Mouse (Mus musculus) ovary, postnatal 14 days (tissue): ENCODE data around the gene Wasf2.
A peak's percentile ranks its signal among the peaks of the same experiment; 100 is the strongest.

Source experiments
- DNase-seq: peaks from one replicate; pipeline ENCODE4 v3.0.0; 2022; ENCODE audit warnings: low spot score

The Wasf2 gene

DNA sequence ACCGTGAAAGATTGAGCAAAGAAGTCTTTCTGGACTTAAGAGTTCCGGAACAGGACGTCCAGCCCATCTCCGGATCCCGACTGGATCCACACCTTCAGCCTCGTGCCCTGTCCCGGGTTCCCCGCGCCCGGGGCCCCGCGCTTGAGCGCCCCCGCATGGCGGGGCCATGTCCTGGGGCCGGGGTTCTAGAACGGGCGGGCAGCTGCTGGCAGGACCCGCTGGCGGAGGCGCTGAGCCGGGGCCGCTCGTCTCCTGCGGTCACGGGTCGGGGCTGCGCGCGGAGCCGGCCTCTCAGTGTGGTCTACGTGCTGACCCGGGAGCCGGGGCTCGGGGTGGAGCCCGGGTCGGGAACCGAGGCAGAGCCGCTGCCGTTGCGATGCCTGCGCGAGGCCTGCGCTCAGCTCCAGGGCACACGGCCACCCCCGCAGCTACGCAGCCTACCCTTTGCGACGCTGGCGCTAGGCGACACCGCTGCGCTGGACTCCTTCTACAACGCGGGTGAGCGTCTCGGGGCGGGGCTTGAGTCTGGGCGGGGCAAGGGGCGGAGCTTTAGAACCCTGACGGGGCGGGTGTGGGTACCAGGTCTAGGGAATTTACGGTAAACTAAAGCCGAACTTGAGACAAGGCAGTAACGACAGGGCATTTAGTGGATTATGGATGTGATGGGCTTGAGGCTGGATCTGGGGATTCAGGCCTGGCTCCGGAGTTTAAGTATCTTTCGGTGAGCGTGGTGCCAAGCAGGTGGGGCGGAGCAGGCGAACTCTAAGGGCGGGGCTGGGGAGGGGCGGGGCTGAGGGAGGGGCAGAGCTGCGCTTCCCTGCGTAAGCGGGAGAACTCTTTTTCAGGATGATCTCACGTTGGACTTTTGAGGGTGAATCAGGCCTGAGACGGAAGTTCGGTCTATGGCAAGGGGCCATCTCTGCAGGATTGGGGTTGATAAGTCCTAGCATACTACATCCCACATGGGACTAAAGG lies 110.9 kb downstream of the Wasf2 start:
- peak; percentile 92 for DNase-seq

GRCm38 (mm10) chr4:133241910-133242309 lies 111.6 kb downstream of the Wasf2 start:
- no peak for DNase-seq

GRCm38 (mm10) chr4:133242710-133243109 lies 112.4 kb downstream of the Wasf2 start:
- no peak for DNase-seq

DNA sequence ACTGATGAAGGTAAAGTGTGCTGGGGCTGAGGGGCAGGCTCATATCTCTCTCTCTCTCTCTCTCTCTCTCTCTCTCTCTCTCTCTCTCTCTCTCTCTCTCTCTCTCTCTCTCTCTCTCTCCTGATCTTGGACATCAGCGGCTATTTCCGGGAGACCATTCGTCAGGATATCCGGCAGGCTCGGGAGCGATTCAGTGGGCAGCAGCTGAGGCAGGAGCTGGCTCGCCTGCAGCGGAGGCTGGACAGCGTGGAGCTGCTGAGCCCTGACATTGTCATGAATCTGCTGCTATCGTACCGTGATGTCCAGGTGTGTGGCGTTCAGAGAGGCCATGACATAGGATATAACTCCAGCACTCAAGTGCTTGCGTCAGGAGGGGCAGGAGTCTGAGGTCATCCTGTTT lies 113.2 kb downstream of the Wasf2 start:
- DNase-seq: no peak

- no peak for DNase-seq
Observed at GRCm38 (mm10) chr4:133244289-133244688, 114.0 kb downstream of the Wasf2 start.

DNA sequence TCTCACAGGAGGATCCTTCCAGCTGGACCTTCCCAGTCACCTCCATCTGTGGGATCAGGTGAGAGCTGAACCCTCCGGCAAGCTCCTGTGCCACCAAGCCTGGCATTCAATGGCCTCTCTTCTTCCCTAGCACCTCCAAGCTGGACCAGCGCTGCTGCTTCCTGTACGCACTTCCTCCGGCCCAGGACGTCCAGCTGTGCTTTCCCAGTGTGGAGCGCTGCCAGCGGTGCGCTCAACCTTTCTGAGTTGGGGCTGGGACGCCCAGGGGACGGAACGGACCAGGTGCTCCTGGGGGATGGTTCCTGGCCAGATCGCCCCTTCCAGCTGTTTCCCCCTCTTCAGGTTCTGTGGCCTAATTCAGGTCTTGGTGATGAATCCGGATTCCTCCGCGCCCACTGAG lies 116.8 kb downstream of the Wasf2 start:
- DNase-seq: no peak

GRCm38 (mm10) chr4:133247806-133248449 lies 117.6 kb downstream of the Wasf2 start:
- no peak for DNase-seq
